ENCODE assay signal across 18 mouse cellular contexts in the genomic region with DNA sequence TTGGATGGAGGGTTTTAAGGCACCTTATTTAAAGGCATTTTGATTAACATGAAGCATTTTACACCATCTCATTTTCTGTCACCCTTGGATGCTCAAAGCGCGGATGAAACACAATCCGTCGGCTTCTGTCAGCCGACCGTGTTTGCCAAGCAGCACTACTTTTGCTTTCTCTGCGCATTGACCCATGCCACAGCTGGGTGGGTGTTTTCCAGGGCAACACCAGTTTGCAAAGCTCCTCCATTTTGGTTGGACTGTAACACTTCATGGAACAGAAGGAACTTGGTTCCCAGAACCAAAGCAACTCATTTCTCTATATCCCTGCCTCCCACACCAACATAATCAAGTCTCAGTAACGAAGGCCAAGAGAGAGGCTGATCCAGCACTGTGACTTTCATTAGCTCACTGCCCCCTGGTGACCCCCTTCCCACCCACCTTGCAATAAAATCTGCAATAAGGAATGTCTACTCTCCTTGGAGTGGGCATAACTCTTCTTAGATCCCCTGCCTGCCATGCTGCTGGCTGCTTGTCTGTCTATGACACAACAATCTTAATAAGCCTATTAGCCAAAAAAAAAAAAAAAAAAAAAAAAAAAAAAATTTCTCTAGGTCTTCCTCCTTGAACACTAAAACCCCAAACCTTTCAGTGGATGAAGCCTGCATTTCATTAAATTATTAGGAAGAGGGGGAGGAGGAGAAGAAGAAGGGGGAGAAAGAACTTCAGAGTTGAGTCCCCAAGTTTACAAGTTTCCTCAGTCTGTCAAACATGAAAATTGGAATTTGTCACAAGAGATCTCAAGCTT. TPM values are rescaled to one million over a fixed set of nuclear protein-coding genes. Genes with fewer than 3 reads are reported as not detected.
A peak's percentile ranks its signal among the peaks of the same experiment; 100 is the strongest.
DNase-seq lines count a peak whose midpoint lies in the region; ATAC-seq and TF ChIP-seq lines count a peak whose summit lies in the region.
"Had no signal": no experiment of that assay in that cellular context is flagged by ENCODE, and none has a peak within 500 bp of the region (broad histone marks: within the 10 kb centered on the region; RNA-seq: fewer than 3 reads in every experiment).

No protein-coding gene starts in this region.

- TF ChIP-seq CTCF in kidney, postnatal 0 days (IDR thresholded peaks at IDR 0.05; ENCODE audit: low read depth): 0 out of 2 replicates have a peak, but pooled peaks have one; percentile 4
- no peak for TF ChIP-seq CTCF in ES-Bruce4 (IDR thresholded peaks at IDR 0.05; ENCODE audit: low read depth, low read length)

- H3K27me3 ChIP-seq in kidney, postnatal 0 days (ENCODE audit: insufficient read depth, low read length): no peaks in the 10 kb centered on the region
- H3K27me3 ChIP-seq in ES-Bruce4 (ENCODE audit: control insufficient read depth, insufficient read depth, low read length, poor library complexity, severe bottlenecking): no peaks in the 10 kb centered on the region
- H3K27me3 ChIP-seq in forebrain, embryonic 15.5 days: no peaks in the 10 kb centered on the region
- H3K27me3 ChIP-seq: heart, embryonic 12.5 days; Patski had no signal

- H3K4me2 ChIP-seq in kidney, postnatal 0 days (ENCODE audit: low read length): no peak overlapping the region
- H3K4me2 ChIP-seq in forebrain, embryonic 15.5 days (replicated peaks): no peak overlapping the region
- H3K4me2 ChIP-seq: heart, embryonic 12.5 days had no signal

- peak; percentile 45 for DNase-seq in heart, adult 11 months
- DNase-seq in heart, postnatal 10 days: no peak
- DNase-seq in kidney, postnatal 0 days (ENCODE audit: low spot score): peak; percentile 85
- DNase-seq in kidney, postnatal 14 days: no peak
- no peak for DNase-seq in embryo, embryonic 10 days (ENCODE audit: low spot score)
- no peak for DNase-seq in B cell, adult 2 months
- DNase-seq: adrenal gland, postnatal 10 days; left cerebral cortex, postnatal 4 days; liver, postnatal 0 days; lung, postnatal 14 days had no signal

- H3K4me3 ChIP-seq in kidney, postnatal 0 days (replicated peaks; ENCODE audit: low read depth, low read length): no peak overlapping the region
- H3K4me3 ChIP-seq in ES-Bruce4 (ENCODE audit: low read depth, low read length): no peak overlapping the region
- H3K4me3 ChIP-seq in forebrain, embryonic 15.5 days: no peak overlapping the region
- H3K4me3 ChIP-seq: heart, embryonic 12.5 days had no signal

- H3K9me3 ChIP-seq in kidney, postnatal 0 days (replicated peaks; ENCODE audit: low read length): no peaks in the 10 kb centered on the region
- no peaks in the 10 kb centered on the region for H3K9me3 ChIP-seq in ES-Bruce4 (replicated peaks; ENCODE audit: control insufficient read depth, insufficient read depth, low read length, poor library complexity, severe bottlenecking)
- H3K9me3 ChIP-seq in forebrain, embryonic 15.5 days: no peaks in the 10 kb centered on the region
- H3K9me3 ChIP-seq: heart, embryonic 12.5 days had no signal

- H3K27ac ChIP-seq in kidney, postnatal 0 days: 0 out of 2 replicates have a peak overlapping the region, but pooled peaks have one; percentile 4
- peak overlapping the region; percentile 83 for H3K27ac ChIP-seq in ES-Bruce4 (ENCODE audit: insufficient read depth, low read length)
- H3K27ac ChIP-seq in forebrain, embryonic 15.5 days (replicated peaks): peak overlapping the region; percentile 76
- H3K27ac ChIP-seq: stomach, postnatal 0 days had no signal

- 53% methylated on average over 8 of the region's 8 CpGs for WGBS in kidney, postnatal 0 days
- WGBS in forebrain, embryonic 15.5 days: 63% methylated on average over 8 of the region's 8 CpGs

- intact Hi-C loops in heart, postnatal 10 days (cut with DNase I): loop anchor here (10.0 kb wide), 1 partner anchor 307 kb away; no protein-coding TSS in a partner anchor

- ATAC-seq in kidney, postnatal 0 days (replicated peaks; ENCODE audit: low FRiP score, low read depth): peak; percentile 69; the same call in 1 of the 2 replicates
- no peak; the same call in 1 of the 2 replicates for ATAC-seq in forebrain, embryonic 15.5 days (replicated peaks)
- ATAC-seq: activated CD4-positive, CD25-positive, alpha-beta regulatory T cell, adult 4 months; inflammation-experienced regulatory T-cells, adult 6 months; liver, postnatal 0 days; Patski had no signal

- no peaks in the 10 kb centered on the region for H3K36me3 ChIP-seq in kidney, postnatal 0 days (ENCODE audit: insufficient read depth, low read length)
- no peaks in the 10 kb centered on the region for H3K36me3 ChIP-seq in ES-Bruce4 (ENCODE audit: control insufficient read depth, insufficient read depth, low read length, poor library complexity, severe bottlenecking)
- H3K36me3 ChIP-seq in forebrain, embryonic 15.5 days: no peaks in the 10 kb centered on the region
- H3K36me3 ChIP-seq: heart, embryonic 12.5 days had no signal

- H3K4me1 ChIP-seq in kidney, postnatal 0 days (replicated peaks; ENCODE audit: insufficient read depth, low read length): no peaks in the 10 kb centered on the region
- peaks cover 6% of the 10 kb centered on the region for H3K4me1 ChIP-seq in ES-Bruce4 (ENCODE audit: control insufficient read depth, insufficient read depth, low read length)
- peaks cover 27% of the 10 kb centered on the region for H3K4me1 ChIP-seq in forebrain, embryonic 15.5 days
- H3K4me1 ChIP-seq: heart, embryonic 12.5 days had no signal

- H3K9ac ChIP-seq in kidney, postnatal 0 days (ENCODE audit: low read depth, low read length): no peak overlapping the region
- 0 out of 2 replicates have a peak overlapping the region, but pooled peaks have one; percentile 24 for H3K9ac ChIP-seq in ES-Bruce4 (ENCODE audit: low read depth, poor library complexity, severe bottlenecking)
- no peak overlapping the region; the same call in 1 of the 2 replicates for H3K9ac ChIP-seq in forebrain, embryonic 15.5 days (replicated peaks)
- H3K9ac ChIP-seq: heart, embryonic 12.5 days; liver, postnatal 0 days had no signal

- TF ChIP-seq EP300 in ES-Bruce4 (IDR thresholded peaks at IDR 0.05; ENCODE audit: insufficient read depth, low read depth, low read length): no peak

- no peak for TF ChIP-seq POLR2A in ES-Bruce4 (IDR thresholded peaks at IDR 0.05; ENCODE audit: insufficient read depth, low read length)

RNA-seq across cellular contexts. Expression of gene Syk, which starts 21.4 kb away (rescaled TPM):
- 10 to 100 TPM; 17.6 to 22.0 TPM for total RNA-seq in heart, postnatal 10 days (2021)
- polyA plus RNA-seq in kidney, postnatal 0 days (2015; fragmentation: Nextera tagmentation; extraction: Ambion mirVana): 3.3 and 3.8 TPM in 2 replicates
- 11.3 and 11.4 TPM in 2 replicates for polyA plus RNA-seq in ES-Bruce4 (2011; ENCODE audit: insufficient read depth, insufficient read length, low read depth, missing spikeins)
- polyA plus RNA-seq in forebrain, embryonic 15.5 days (2015; fragmentation: Nextera tagmentation; extraction: Ambion mirVana): 1.1 and 1.2 TPM in 2 replicates
- polyA plus RNA-seq: Patski had no signal

RNA-seq across cellular contexts. Expression of gene Diras2, which starts 30.5 kb away (rescaled TPM):
- total RNA-seq in heart, postnatal 10 days (2021): 1 to 10 TPM in 1 of 2 experiments, under 1 TPM in 1; 0.79 to 1.4 TPM
- polyA plus RNA-seq in kidney, postnatal 0 days (2015; fragmentation: Nextera tagmentation; extraction: Ambion mirVana): 0.04 and 0.08 TPM in 2 replicates
- 0.21 TPM in 1 of 2 replicates, not detected in the other for polyA plus RNA-seq in ES-Bruce4 (2011; ENCODE audit: insufficient read depth, insufficient read length, low read depth, missing spikeins)
- 2.6 and 2.7 TPM in 2 replicates for polyA plus RNA-seq in forebrain, embryonic 15.5 days (2015; fragmentation: Nextera tagmentation; extraction: Ambion mirVana)
- total RNA-seq: liver, adult 2 months had no signal
- polyA plus RNA-seq: activated CD4-positive, CD25-positive, alpha-beta regulatory T cell, adult 4 months; inflammation-experienced regulatory T-cells, adult 6 months; Patski had no signal

Comparison
In these comparisons a context has a peak if more than half of its experiments do, and no peak if none do; other contexts are left out.
1. DNase-seq: peak in heart, adult 11 months (single experiment) and kidney, postnatal 0 days (single experiment); none in heart, postnatal 10 days (0 of 2), kidney, postnatal 14 days (single experiment), embryo, embryonic 10 days (single experiment) and B cell, adult 2 months (0 of 2).
2. H3K27ac ChIP-seq: peak in every context shown above with its lines; median percentile 83 in ES-Bruce4; 76 in forebrain, embryonic 15.5 days; 4 in kidney, postnatal 0 days.